Mouse (Mus musculus): ENCODE results near the gene Usp46. TPM values are rescaled to one million over a fixed set of nuclear protein-coding genes. Genes with fewer than 3 reads are reported as not detected.

The Usp46 gene
- polyA plus RNA-seq, 1 experiment from 2014 or later, result 32.9 TPM

DNA sequence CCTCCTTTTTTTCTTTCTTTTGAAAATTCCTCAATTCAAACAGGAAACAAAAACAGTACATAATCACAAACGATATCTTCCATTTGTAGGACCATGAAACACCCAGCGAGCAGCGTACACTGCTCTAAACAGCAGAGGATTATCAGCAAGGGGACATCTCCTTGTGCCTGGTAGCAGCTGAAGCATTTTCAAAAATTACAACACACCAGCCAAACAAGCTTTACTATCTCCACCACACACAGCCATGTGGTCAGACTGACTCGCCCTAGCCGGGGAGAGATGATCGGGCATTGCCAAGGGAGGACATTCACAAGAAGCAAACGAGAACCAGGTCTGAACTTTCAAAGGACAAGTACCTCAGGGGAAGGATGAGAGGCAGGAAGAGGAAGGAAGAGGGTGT lies 3.4 kb downstream of the Usp46 start:
- no peaks in the 10 kb centered on the region for H3K9me3 ChIP-seq (ENCODE audit: control insufficient read depth, low read length)
- H3K4me2 ChIP-seq, result peak overlapping the region; percentile 74
- H3K4me3 ChIP-seq (ENCODE audit: low read depth, low read length), result peak overlapping the region; percentile 71
- H3K36me3 ChIP-seq (ENCODE audit: control insufficient read depth, insufficient read depth, low read length), result no peaks in the 10 kb centered on the region
- H3K27ac ChIP-seq (ENCODE audit: low read depth, low read length), result peak overlapping the region; percentile 96
- H3K9ac ChIP-seq (ENCODE audit: low read depth, low read length), result peak overlapping the region; percentile 73
- peaks cover 41% of the 10 kb centered on the region for H3K4me1 ChIP-seq (replicated peaks; ENCODE audit: control insufficient read depth, insufficient read depth, low read length)
- WGBS, result 37% methylated on average over 7 of the region's 7 CpGs
- peak; percentile 49 for DNase-seq (ENCODE audit: low spot score)
- no peaks in the 10 kb centered on the region for H3K27me3 ChIP-seq (replicated peaks; ENCODE audit: control insufficient read depth, insufficient read depth, low read length)
- peak; percentile 60 for ATAC-seq (replicated peaks; ENCODE audit: low FRiP score)

DNA sequence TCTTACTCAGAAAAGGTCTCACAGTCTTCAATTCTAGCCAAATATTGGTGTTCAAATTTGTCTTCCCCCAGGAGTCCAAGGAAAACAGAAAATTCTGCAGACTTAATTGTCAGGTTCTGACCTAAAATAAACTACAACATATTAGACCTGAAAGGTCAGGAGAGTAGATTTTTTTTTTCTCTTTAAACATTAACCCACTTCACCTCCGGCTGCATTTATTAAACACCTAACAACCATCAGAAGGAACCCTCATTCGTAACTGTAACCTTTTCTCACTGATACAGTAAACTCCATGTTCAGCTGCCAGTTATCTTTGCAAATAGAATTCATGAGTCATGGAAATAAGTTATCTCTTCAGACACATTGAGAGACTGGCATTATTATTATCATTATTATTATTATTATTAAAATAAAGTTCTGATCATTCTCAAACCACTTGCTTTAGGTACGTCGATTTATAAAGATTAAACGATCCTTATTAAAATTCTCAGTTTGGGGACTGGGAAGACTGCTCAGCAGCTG lies 4.9 kb downstream of the Usp46 start:
- Histone ChIP-seq H3K9me3 (ENCODE audit: control insufficient read depth, low read length) (no peaks in the 10 kb centered on the region), H3K36me3 (ENCODE audit: control insufficient read depth, insufficient read depth, low read length) (no peaks in the 10 kb centered on the region), H3K9ac (ENCODE audit: low read depth, low read length) (peak overlapping the region; percentile 27), H3K27ac (ENCODE audit: low read depth, low read length) (peak overlapping the region; percentile 96), H3K4me1 (replicated peaks; ENCODE audit: control insufficient read depth, insufficient read depth, low read length) (peaks cover 36% of the 10 kb centered on the region), H3K4me2 (peak overlapping the region; percentile 74), H3K4me3 (ENCODE audit: low read depth, low read length) (peak overlapping the region; percentile 71), H3K27me3 (replicated peaks; ENCODE audit: control insufficient read depth, insufficient read depth, low read length) (no peaks in the 10 kb centered on the region)
- 68% methylated on average over 5 of the region's 5 CpGs for WGBS
- no peak for ATAC-seq (replicated peaks; ENCODE audit: low FRiP score)
- no peak for DNase-seq (ENCODE audit: low spot score)

DNA sequence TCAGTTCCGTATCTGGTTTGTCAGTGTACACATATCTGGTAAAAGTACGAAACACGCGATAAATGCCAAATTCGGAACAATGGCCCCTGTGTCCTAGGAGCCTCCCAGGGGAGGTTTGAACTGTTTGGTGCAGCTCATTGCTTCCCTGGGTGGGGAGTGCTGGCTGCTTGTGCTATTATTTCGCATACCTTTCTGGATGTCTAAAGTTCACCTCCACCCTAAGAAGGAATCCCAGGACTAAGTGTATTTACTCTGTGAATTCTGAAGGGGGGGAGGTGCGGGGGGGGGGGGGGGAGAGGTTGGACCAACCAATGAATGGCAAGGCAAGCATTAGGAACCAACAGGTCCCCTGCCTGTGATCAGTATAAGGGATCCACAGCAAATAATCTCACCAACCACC lies 6.0 kb downstream of the Usp46 start:
- H3K27me3 ChIP-seq (replicated peaks; ENCODE audit: control insufficient read depth, insufficient read depth, low read length), result no peaks in the 10 kb centered on the region
- H3K36me3 ChIP-seq (ENCODE audit: control insufficient read depth, insufficient read depth, low read length), result no peaks in the 10 kb centered on the region
- ATAC-seq (replicated peaks; ENCODE audit: low FRiP score) (no peak), DNase-seq (ENCODE audit: low spot score) (no peak)
- no peak overlapping the region for H3K27ac ChIP-seq (ENCODE audit: low read depth, low read length)
- peak overlapping the region; percentile 33; the same call in 1 of the 2 replicates for H3K4me3 ChIP-seq (ENCODE audit: low read depth, low read length)
- no peak overlapping the region; the same call in 1 of the 2 replicates for H3K9ac ChIP-seq (ENCODE audit: low read depth, low read length)
- H3K4me2 ChIP-seq, result peak overlapping the region; percentile 74
- H3K9me3 ChIP-seq (ENCODE audit: control insufficient read depth, low read length), result no peaks in the 10 kb centered on the region
- H3K4me1 ChIP-seq (replicated peaks; ENCODE audit: control insufficient read depth, insufficient read depth, low read length), result peaks cover 34% of the 10 kb centered on the region
- WGBS, result 92% methylated on average over 6 of the region's 7 CpGs

DNA sequence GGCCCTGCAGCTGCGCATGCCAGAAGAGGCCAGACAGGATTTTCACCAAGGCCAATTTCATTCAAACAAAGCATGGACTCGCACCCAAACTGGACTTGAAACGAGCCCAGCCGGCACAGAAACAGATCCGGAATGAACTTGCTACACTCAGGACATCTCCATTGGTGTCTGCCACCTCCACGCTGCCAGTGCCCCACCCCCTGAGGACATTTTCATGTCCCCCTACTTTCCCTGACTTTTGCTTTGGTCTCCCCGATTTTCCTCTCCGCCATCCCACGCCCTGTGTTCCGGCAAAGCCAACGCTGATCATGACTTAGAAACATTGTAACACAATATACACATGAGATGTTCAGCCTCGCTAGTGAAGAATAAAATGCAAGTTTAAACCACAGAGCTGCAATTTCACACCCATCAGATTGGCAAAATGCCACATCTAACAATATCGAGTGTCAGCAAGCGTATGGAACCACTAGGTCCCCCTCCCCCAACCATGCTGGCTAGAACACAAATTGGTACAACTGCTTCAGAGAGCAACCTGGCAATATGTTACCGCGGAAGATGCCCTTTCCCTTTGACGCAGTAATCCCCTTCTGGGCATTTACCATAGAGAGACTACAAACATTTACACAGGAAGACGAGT lies 6.7 kb downstream of the Usp46 start:
- peaks cover 27% of the 10 kb centered on the region for H3K4me1 ChIP-seq (replicated peaks; ENCODE audit: control insufficient read depth, insufficient read depth, low read length)
- no peak for ATAC-seq (replicated peaks; ENCODE audit: low FRiP score)
- no peaks in the 10 kb centered on the region for H3K36me3 ChIP-seq (ENCODE audit: control insufficient read depth, insufficient read depth, low read length)
- H3K9ac ChIP-seq (ENCODE audit: low read depth, low read length), result no peak overlapping the region
- H3K27me3 ChIP-seq (replicated peaks; ENCODE audit: control insufficient read depth, insufficient read depth, low read length), result no peaks in the 10 kb centered on the region
- H3K9me3 ChIP-seq (ENCODE audit: control insufficient read depth, low read length), result no peaks in the 10 kb centered on the region
- WGBS, result 88% methylated on average over 18 of the region's 18 CpGs
- no peak overlapping the region for H3K4me3 ChIP-seq (ENCODE audit: low read depth, low read length)
- H3K4me2 ChIP-seq, result no peak overlapping the region
- no peak overlapping the region for H3K27ac ChIP-seq (ENCODE audit: low read depth, low read length)
- DNase-seq (ENCODE audit: low spot score), result no peak

DNA sequence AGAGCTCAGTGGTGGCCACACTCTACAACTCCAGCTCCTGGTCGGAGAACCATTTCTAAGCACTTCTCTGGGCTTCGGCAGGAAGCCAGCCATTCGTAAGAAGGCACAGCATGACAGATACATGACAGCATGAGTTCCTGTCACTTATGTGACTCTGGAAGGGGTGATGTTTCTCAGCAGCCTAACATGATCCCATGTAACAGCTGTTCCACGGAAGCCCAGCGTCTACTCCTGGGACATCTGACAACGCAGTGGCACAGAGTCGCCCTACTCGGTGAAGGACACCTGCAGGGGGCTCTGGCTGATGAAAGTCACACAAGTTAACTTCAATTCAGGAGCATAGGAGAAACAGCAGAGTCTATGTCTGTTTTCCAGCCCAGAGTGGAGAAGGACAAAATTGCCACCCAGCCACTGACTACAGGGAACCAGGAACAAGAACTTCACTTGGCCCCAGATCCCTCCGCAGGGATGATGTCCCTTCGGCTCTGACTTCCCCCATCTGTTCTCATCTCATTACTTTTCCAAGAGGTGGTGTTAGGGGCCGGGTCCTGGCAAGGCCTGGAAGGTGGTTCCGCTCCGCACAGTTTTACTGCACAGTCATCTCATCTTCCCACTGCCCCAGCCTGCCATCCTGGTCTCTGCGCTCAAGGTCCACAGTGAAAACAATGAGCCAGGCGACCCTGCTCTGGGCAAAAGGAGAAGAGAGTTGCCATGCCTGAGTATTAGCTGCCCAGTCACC lies 15.9 kb downstream of the Usp46 start:
- H3K9ac ChIP-seq (ENCODE audit: low read depth, low read length), result no peak overlapping the region
- no peak overlapping the region for H3K27ac ChIP-seq (ENCODE audit: low read depth, low read length)
- no peak for ATAC-seq (replicated peaks; ENCODE audit: low FRiP score)
- H3K4me1 ChIP-seq (replicated peaks; ENCODE audit: control insufficient read depth, insufficient read depth, low read length), result peaks cover 8% of the 10 kb centered on the region; the same call in 1 of the 2 replicates
- WGBS, result 87% methylated on average over 15 of the region's 15 CpGs
- no peaks in the 10 kb centered on the region for H3K27me3 ChIP-seq (replicated peaks; ENCODE audit: control insufficient read depth, insufficient read depth, low read length)
- no peak for DNase-seq (ENCODE audit: low spot score)
- H3K36me3 ChIP-seq (ENCODE audit: control insufficient read depth, insufficient read depth, low read length), result no peaks in the 10 kb centered on the region; the same call in 1 of the 2 replicates
- H3K4me2 ChIP-seq, result no peak overlapping the region
- no peaks in the 10 kb centered on the region for H3K9me3 ChIP-seq (ENCODE audit: control insufficient read depth, low read length)
- H3K4me3 ChIP-seq (ENCODE audit: low read depth, low read length), result no peak overlapping the region

DNA sequence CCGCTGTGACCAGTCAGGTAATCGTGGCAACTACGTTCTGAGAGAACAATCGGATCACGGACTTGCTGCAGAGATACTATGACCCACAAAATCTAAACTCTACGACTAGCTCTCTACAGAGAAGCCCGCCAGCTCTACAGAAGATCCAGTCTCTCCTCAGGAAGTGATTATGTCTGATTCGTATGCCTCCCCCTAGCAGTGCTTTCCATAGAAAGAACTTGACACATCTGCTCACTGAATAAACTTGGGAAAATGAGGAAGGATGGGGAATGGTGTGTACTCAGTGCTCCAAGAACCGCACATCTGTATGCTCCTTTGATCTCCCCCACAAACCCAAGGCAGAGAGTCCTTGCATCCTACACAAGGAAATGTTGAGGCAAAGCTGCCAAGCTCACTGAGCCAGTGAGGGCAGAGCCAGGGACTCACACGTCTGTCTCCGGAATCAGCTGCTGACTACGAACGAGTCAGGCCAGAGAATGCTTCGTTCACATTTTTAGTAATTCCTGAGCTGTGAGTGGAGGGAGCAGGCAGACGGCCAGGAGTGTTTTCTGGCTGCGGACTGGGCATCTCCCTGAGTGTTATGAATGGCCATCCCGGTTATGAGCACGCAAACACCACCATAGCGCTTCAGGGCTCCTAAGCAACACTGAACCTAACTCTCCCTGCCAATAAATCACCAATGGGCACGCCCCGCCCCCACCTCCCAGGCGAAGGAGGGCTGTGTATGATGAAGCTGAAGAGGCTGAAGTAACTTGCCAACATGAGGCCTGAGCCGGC lies 16.6 kb downstream of the Usp46 start:
- Histone ChIP-seq H3K27ac (ENCODE audit: low read depth, low read length) (no peak overlapping the region), H3K4me1 (replicated peaks; ENCODE audit: control insufficient read depth, insufficient read depth, low read length) (peaks cover 8% of the 10 kb centered on the region; the same call in 1 of the 2 replicates), H3K4me2 (no peak overlapping the region), H3K4me3 (ENCODE audit: low read depth, low read length) (no peak overlapping the region), H3K9ac (ENCODE audit: low read depth, low read length) (no peak overlapping the region), H3K27me3 (replicated peaks; ENCODE audit: control insufficient read depth, insufficient read depth, low read length) (no peaks in the 10 kb centered on the region), H3K36me3 (ENCODE audit: control insufficient read depth, insufficient read depth, low read length) (no peaks in the 10 kb centered on the region; the same call in 1 of the 2 replicates), H3K9me3 (ENCODE audit: control insufficient read depth, low read length) (no peaks in the 10 kb centered on the region)
- ATAC-seq (replicated peaks; ENCODE audit: low FRiP score), result no peak
- WGBS, result 87% methylated on average over 23 of the region's 23 CpGs
- no peak for DNase-seq (ENCODE audit: low spot score)

DNA sequence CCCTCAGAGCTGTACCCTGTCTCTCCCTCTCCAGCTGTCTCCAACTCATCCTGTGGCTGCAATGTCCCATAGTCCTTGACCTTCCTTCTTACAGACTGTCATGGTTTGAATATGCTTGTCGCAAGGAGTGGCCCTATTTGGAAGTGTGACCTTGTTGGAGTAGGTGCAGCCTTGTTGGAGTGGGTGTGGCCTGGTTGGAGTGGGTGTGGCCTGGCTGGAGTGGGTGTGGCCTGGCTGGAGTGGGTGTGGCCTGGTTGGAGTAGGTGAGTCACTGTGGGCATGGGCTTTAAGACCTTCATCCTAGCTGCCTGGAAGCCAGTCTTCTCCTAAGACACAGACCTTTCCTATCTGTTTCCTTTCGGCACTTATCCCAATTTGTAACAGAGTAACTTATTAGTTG lies 17.3 kb downstream of the Usp46 start:
- no peak for DNase-seq (ENCODE audit: low spot score)
- no peaks in the 10 kb centered on the region for H3K9me3 ChIP-seq (ENCODE audit: control insufficient read depth, low read length)
- H3K9ac ChIP-seq (ENCODE audit: low read depth, low read length), result no peak overlapping the region
- peaks cover 8% of the 10 kb centered on the region; the same call in 1 of the 2 replicates for H3K4me1 ChIP-seq (replicated peaks; ENCODE audit: control insufficient read depth, insufficient read depth, low read length)
- H3K27ac ChIP-seq (ENCODE audit: low read depth, low read length), result no peak overlapping the region
- no peaks in the 10 kb centered on the region for H3K27me3 ChIP-seq (replicated peaks; ENCODE audit: control insufficient read depth, insufficient read depth, low read length)
- ATAC-seq (replicated peaks; ENCODE audit: low FRiP score), result peak; percentile 66; the same call in 1 of the 2 replicates
- H3K4me2 ChIP-seq, result no peak overlapping the region
- no peaks in the 10 kb centered on the region; the same call in 1 of the 2 replicates for H3K36me3 ChIP-seq (ENCODE audit: control insufficient read depth, insufficient read depth, low read length)
- 91% methylated on average over 2 of the region's 2 CpGs for WGBS
- H3K4me3 ChIP-seq (ENCODE audit: low read depth, low read length), result no peak overlapping the region

DNA sequence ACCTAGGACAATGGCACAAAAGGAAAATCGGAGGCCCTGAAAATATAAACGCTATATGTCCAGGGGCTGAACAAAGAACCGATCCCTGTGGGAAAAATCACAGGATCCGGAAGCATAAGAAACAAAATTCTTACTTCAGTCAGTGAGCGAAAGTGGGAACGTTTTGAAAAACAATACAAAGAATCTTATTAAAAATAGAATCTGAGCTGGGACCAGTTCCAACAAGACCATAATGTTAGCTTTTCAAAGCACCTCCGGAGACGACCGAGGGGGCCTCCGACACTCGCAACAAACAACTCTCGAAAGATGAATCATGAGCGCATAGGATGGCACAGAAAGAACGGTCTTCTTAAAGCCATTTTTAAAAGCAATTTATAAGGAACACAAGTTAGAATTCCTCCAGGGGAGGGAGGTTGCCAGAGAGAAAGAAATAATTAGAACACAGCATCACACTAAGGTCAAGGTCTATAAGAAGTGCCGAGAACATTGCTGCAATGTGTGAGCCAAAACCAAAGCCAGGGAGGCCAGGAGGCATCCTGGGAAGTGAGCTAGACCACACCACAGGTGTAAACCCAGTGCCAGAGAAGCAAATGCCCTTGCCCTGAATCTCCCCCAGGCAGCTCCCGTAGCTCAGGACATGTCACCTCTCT lies 19.3 kb downstream of the Usp46 start:
- ATAC-seq (replicated peaks; ENCODE audit: low FRiP score) (no peak), DNase-seq (ENCODE audit: low spot score) (no peak)
- Histone ChIP-seq H3K4me1 (replicated peaks; ENCODE audit: control insufficient read depth, insufficient read depth, low read length) (peaks cover 8% of the 10 kb centered on the region; the same call in 1 of the 2 replicates), H3K9ac (ENCODE audit: low read depth, low read length) (no peak overlapping the region), H3K27ac (ENCODE audit: low read depth, low read length) (no peak overlapping the region), H3K4me2 (no peak overlapping the region), H3K4me3 (ENCODE audit: low read depth, low read length) (no peak overlapping the region), H3K36me3 (ENCODE audit: control insufficient read depth, insufficient read depth, low read length) (no peaks in the 10 kb centered on the region; the same call in 1 of the 2 replicates), H3K27me3 (replicated peaks; ENCODE audit: control insufficient read depth, insufficient read depth, low read length) (no peaks in the 10 kb centered on the region), H3K9me3 (ENCODE audit: control insufficient read depth, low read length) (no peaks in the 10 kb centered on the region)
- 90% methylated on average over 16 of the region's 16 CpGs for WGBS
